Mouse (Mus musculus): ENCODE measurements around the gene Olfr418.

GRCm38 (mm10) chr1:173265701-173266100 lies at the start of gene Olfr418:
- TF ChIP-seq POLR2A (IDR thresholded peaks at IDR 0.05; ENCODE audit: control insufficient read depth, extremely low read depth, insufficient read depth, low read length, poor library complexity) (no peak), CTCF (IDR thresholded peaks at IDR 0.05; ENCODE audit: borderline replicate concordance, control insufficient read depth, extremely low read depth, insufficient read depth, low read length, poor library complexity) (no peak)
